Mouse (Mus musculus): ENCODE results near the gene Trappc6b.
"Not testable (repeated sequence)": the region's sequence is repeated elsewhere in the genome, so short reads cannot be mapped to it uniquely, and the experiment has no call there.

The Trappc6b gene

GRCm38 (mm10) chr12:59060993-59061595, at the start of gene Trappc6b:
TSS of gene Trappc6b (minus strand) at chr12:59061472.
- peak; percentile 65 for DNase-seq (ENCODE audit: low read depth, low spot score)

GRCm38 (mm10) chr12:59107926-59108325, 46.7 kb upstream of the Trappc6b start:
- DNase-seq (ENCODE audit: low read depth, low spot score), result no peak

GRCm38 (mm10) chr12:59106491-59106890, 45.2 kb upstream of the Trappc6b start:
- no peak for DNase-seq (ENCODE audit: low read depth, low spot score)

- no peak for DNase-seq (ENCODE audit: low read depth, low spot score)
Observed at GRCm38 (mm10) chr12:59105914-59106313, 44.6 kb upstream of the Trappc6b start.

- DNase-seq (ENCODE audit: low read depth, low spot score), result no peak
Observed at GRCm38 (mm10) chr12:59104771-59105170, 43.5 kb upstream of the Trappc6b start.

GRCm38 (mm10) chr12:59095104-59096025, 34.1 kb upstream of the Trappc6b start, which contains the start of gene Mia2:
TSS of gene Mia2 (plus strand) at chr12:59095799.
- no peak for DNase-seq (ENCODE audit: low read depth, low spot score)

GRCm38 (mm10) chr12:59093543-59093942, 32.3 kb upstream of the Trappc6b start:
- DNase-seq (ENCODE audit: low read depth, low spot score), result no peak

GRCm38 (mm10) chr12:59086171-59086570, 24.9 kb upstream of the Trappc6b start:
- DNase-seq (ENCODE audit: low read depth, low spot score), result no peak

GRCm38 (mm10) chr12:59084446-59084845, 23.2 kb upstream of the Trappc6b start:
- no peak for DNase-seq (ENCODE audit: low read depth, low spot score)

- no peak for DNase-seq (ENCODE audit: low read depth, low spot score)
Observed at GRCm38 (mm10) chr12:59080461-59080860, 19.2 kb upstream of the Trappc6b start.

GRCm38 (mm10) chr12:59077883-59078282, 16.6 kb upstream of the Trappc6b start:
- no peak for DNase-seq (ENCODE audit: low read depth, low spot score)

- DNase-seq (ENCODE audit: low read depth, low spot score), result no peak
Observed at GRCm38 (mm10) chr12:59076996-59077395, 15.7 kb upstream of the Trappc6b start.

- DNase-seq (ENCODE audit: low read depth, low spot score), result peak; percentile 50
Observed at GRCm38 (mm10) chr12:59074052-59074451, 12.8 kb upstream of the Trappc6b start.

- DNase-seq (ENCODE audit: low read depth, low spot score), result peak; percentile 22
Observed at GRCm38 (mm10) chr12:59072286-59072685, 11.0 kb upstream of the Trappc6b start.

- DNase-seq (ENCODE audit: low read depth, low spot score), result no peak
Observed at GRCm38 (mm10) chr12:59068791-59069190, 7.5 kb upstream of the Trappc6b start.

GRCm38 (mm10) chr12:59067095-59067494, 5.8 kb upstream of the Trappc6b start:
- DNase-seq (ENCODE audit: low read depth, low spot score), result no peak

- DNase-seq (ENCODE audit: low read depth, low spot score), result peak; percentile 98
Observed at GRCm38 (mm10) chr12:59066448-59067077, 5.3 kb upstream of the Trappc6b start, which contains the start of gene Pnn. TSS of gene Pnn (plus strand) at chr12:59066884.

- no peak for DNase-seq (ENCODE audit: low read depth, low spot score)
Observed at GRCm38 (mm10) chr12:59065776-59066175, 4.5 kb upstream of the Trappc6b start.

GRCm38 (mm10) chr12:59064837-59065236, 3.6 kb upstream of the Trappc6b start:
- no peak for DNase-seq (ENCODE audit: low read depth, low spot score)

GRCm38 (mm10) chr12:59060322-59060721, 950 bp downstream of the Trappc6b start:
- DNase-seq (ENCODE audit: low read depth, low spot score), result no peak

- DNase-seq (ENCODE audit: low read depth, low spot score), result not testable (repeated sequence)
Observed at GRCm38 (mm10) chr12:59058242-59058641, 3.0 kb downstream of the Trappc6b start.

GRCm38 (mm10) chr12:59056222-59056621, 5.0 kb downstream of the Trappc6b start:
- no peak for DNase-seq (ENCODE audit: low read depth, low spot score)
